Mouse (Mus musculus): ENCODE measurements around the gene Elac2.

DNA sequence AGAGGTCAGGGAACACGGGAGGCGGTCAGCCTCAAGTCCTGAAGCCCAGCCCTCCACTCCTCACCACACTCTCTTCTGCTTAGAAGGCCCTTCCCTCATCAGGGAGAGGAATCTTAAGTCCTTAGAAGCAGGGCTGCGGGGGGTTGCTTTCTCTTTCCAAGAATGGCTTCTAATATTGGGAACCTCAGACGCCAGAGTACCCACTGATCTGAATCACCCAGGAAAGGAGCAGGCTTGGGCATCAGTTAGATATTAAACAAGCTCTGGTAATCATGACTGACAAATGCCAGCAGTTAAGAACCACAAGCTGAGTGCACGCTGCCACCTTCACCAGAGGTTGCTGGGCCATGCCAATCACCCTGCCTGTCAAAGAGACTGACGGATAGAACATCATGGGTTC is 35.1 kb downstream of the Elac2 start:
- TF ChIP-seq CTCF (IDR thresholded peaks at IDR 0.05; ENCODE audit: extremely low read depth, insufficient read length, insufficient replicate concordance, low read depth, low read length), result no peak
- TF ChIP-seq POLR2A (IDR thresholded peaks at IDR 0.05; ENCODE audit: low read depth, low read length), result no peak

Measured in small intestine, adult 2 months (tissue).